Mouse (Mus musculus): ENCODE measurements around the gene Cul3. TPM values are rescaled to one million over a fixed set of nuclear protein-coding genes. Genes with fewer than 3 reads are reported as not detected.

Cul3 gene
- polyA plus RNA-seq, 1 experiment = 15.3 TPM

DNA sequence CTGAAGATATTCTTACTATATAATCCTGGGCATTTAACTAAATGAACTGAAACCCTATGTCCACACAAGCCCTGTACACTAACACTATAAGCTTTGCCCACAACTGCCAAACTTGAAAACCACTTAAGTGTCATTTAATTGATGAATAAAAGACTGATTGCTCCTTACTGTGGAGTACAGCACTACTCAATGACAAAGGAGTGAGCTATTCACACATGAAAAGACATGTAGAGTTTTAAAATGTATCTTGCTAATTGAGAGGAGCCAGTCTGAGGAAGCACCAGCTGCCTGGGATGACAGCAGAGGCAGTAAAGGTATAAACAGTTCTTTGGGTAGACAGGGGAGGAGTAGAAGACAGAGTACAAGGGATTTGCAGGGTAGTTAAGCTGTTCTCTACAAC lies 87.0 kb downstream of the Cul3 start:
- Histone ChIP-seq H3K4me3 (ENCODE audit: control insufficient read depth, insufficient read depth, low read length) (no peak overlapping the region), H3K27ac (ENCODE audit: control insufficient read depth, insufficient read depth, low read length) (no peak overlapping the region), H3K27me3 (ENCODE audit: control insufficient read depth, insufficient read depth, low read length) (no peaks in the 10 kb centered on the region), H3K4me1 (replicated peaks; ENCODE audit: control insufficient read depth, insufficient read depth, low read length) (no peaks in the 10 kb centered on the region), H3K36me3 (ENCODE audit: control insufficient read depth, insufficient read depth, low read length) (no peaks in the 10 kb centered on the region)
- no peak for DNase-seq
- no peak for TF ChIP-seq CTCF (IDR thresholded peaks at IDR 0.05; ENCODE audit: borderline replicate concordance, control insufficient read depth, extremely low read depth, insufficient read depth, low read length, poor library complexity)
- no peak for TF ChIP-seq POLR2A (IDR thresholded peaks at IDR 0.05; ENCODE audit: control insufficient read depth, extremely low read depth, insufficient read depth, low read length, poor library complexity)

DNA sequence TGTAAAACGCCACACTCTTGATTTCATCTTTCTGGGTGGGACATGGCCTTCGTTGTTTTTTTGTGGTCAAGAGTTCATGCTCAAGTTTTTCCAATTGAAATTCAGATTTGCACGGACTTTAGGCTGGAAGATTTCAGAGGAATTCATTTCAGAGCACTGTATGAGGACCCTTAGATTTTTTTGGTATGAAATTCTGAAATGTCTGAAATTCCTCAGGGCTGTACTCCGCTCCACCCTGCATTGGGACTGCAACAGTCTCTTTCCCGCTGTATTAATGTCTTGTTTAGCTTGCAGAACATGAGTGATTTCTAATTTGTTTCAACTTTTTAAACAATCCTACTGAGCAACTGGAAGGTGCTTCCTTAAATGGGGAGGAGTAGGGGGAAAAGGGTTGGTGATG lies 90.0 kb downstream of the Cul3 start:
- no peak overlapping the region for H3K4me3 ChIP-seq (ENCODE audit: control insufficient read depth, insufficient read depth, low read length)
- no peaks in the 10 kb centered on the region for H3K4me1 ChIP-seq (replicated peaks; ENCODE audit: control insufficient read depth, insufficient read depth, low read length)
- WGBS = 95% methylated on average over 5 of the region's 5 CpGs
- H3K27me3 ChIP-seq (ENCODE audit: control insufficient read depth, insufficient read depth, low read length) = no peaks in the 10 kb centered on the region
- no peak overlapping the region for H3K27ac ChIP-seq (ENCODE audit: control insufficient read depth, insufficient read depth, low read length)
- no peak for DNase-seq
- no peaks in the 10 kb centered on the region for H3K36me3 ChIP-seq (ENCODE audit: control insufficient read depth, insufficient read depth, low read length)
- TF ChIP-seq CTCF (IDR thresholded peaks at IDR 0.05; ENCODE audit: borderline replicate concordance, control insufficient read depth, extremely low read depth, insufficient read depth, low read length, poor library complexity) (no peak), POLR2A (IDR thresholded peaks at IDR 0.05; ENCODE audit: control insufficient read depth, extremely low read depth, insufficient read depth, low read length, poor library complexity) (no peak)

DNA sequence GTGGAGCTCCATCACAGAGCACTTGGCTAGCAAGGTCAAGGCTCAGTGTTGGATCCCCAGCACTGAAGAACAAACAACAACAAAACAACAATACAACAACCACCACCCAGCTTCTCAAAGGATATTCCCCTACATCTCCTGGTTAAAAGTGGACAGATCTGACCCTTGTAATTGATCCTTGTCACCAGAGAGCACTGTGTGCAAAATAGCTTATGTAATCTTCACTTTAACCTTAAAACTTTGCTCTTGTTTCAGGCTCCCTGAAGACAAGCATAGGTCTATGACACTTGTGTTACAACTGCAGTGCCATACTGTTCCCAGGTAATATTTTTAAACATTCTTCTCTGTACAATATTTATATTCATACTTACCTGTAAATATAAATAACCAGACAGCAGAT lies 93.1 kb downstream of the Cul3 start:
- TF ChIP-seq POLR2A (IDR thresholded peaks at IDR 0.05; ENCODE audit: control insufficient read depth, extremely low read depth, insufficient read depth, low read length, poor library complexity) = no peak
- TF ChIP-seq CTCF (IDR thresholded peaks at IDR 0.05; ENCODE audit: borderline replicate concordance, control insufficient read depth, extremely low read depth, insufficient read depth, low read length, poor library complexity) = no peak
- no peak for DNase-seq
- H3K4me3 ChIP-seq (ENCODE audit: control insufficient read depth, insufficient read depth, low read length) = no peak overlapping the region
- H3K36me3 ChIP-seq (ENCODE audit: control insufficient read depth, insufficient read depth, low read length) = no peaks in the 10 kb centered on the region
- no peaks in the 10 kb centered on the region for H3K4me1 ChIP-seq (replicated peaks; ENCODE audit: control insufficient read depth, insufficient read depth, low read length)
- H3K27me3 ChIP-seq (ENCODE audit: control insufficient read depth, insufficient read depth, low read length) = no peaks in the 10 kb centered on the region
- no peak overlapping the region for H3K27ac ChIP-seq (ENCODE audit: control insufficient read depth, insufficient read depth, low read length)

DNA sequence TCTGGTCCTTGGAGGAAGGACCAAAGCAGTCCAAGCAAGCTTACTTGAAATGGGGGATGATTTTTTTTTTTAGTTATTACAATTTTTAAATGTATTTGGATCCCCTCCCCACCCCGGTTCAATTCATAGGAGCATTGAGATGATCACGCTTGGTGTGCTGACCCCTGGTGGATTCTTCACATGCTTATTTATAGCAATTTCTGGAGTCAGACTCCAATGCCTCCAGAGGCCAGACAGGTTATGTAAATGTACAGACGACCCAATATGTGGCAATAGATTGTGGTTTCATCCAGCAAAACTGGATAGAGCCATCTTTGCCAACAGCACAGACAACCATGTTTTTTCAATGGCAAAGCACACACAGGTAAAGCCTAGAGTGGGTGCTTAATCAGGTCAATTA lies 96.2 kb downstream of the Cul3 start:
- TF ChIP-seq POLR2A (IDR thresholded peaks at IDR 0.05; ENCODE audit: control insufficient read depth, extremely low read depth, insufficient read depth, low read length, poor library complexity) = no peak
- no peak for TF ChIP-seq CTCF (IDR thresholded peaks at IDR 0.05; ENCODE audit: borderline replicate concordance, control insufficient read depth, extremely low read depth, insufficient read depth, low read length, poor library complexity)
- WGBS = 37% methylated on average over 3 of the region's 3 CpGs

DNA sequence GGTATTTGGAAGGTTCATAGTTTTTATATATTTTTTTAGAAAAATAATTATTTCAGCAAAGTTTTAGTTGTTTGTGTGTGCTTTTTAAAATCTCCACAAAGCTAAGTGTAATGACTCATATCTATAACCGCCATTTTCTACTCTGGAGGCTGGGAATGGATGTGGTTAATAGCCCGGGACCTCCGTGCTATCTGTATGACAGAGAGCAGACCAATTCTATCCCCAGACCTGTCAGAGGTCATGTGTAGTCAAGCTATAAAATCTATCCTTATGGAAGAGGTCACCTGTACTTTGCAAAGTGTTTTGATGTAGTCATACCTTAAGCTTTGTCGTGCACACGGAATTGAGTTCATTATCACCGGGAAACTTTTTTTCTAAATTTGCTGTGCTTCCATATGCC lies 98.7 kb downstream of the Cul3 start:
- no peak for TF ChIP-seq CTCF (IDR thresholded peaks at IDR 0.05; ENCODE audit: borderline replicate concordance, control insufficient read depth, extremely low read depth, insufficient read depth, low read length, poor library complexity)
- TF ChIP-seq POLR2A (IDR thresholded peaks at IDR 0.05; ENCODE audit: control insufficient read depth, extremely low read depth, insufficient read depth, low read length, poor library complexity) = no peak
- 98% methylated on average over 6 of the region's 6 CpGs for WGBS

More for the DNA sequence above, 96.2 kb downstream of the Cul3 start:
- DNase-seq = no peak
- Histone ChIP-seq H3K4me3 (ENCODE audit: control insufficient read depth, insufficient read depth, low read length) (no peak overlapping the region), H3K27ac (ENCODE audit: control insufficient read depth, insufficient read depth, low read length) (no peak overlapping the region), H3K36me3 (ENCODE audit: control insufficient read depth, insufficient read depth, low read length) (no peaks in the 10 kb centered on the region), H3K27me3 (ENCODE audit: control insufficient read depth, insufficient read depth, low read length) (no peaks in the 10 kb centered on the region), H3K4me1 (replicated peaks; ENCODE audit: control insufficient read depth, insufficient read depth, low read length) (no peaks in the 10 kb centered on the region)

DNA sequence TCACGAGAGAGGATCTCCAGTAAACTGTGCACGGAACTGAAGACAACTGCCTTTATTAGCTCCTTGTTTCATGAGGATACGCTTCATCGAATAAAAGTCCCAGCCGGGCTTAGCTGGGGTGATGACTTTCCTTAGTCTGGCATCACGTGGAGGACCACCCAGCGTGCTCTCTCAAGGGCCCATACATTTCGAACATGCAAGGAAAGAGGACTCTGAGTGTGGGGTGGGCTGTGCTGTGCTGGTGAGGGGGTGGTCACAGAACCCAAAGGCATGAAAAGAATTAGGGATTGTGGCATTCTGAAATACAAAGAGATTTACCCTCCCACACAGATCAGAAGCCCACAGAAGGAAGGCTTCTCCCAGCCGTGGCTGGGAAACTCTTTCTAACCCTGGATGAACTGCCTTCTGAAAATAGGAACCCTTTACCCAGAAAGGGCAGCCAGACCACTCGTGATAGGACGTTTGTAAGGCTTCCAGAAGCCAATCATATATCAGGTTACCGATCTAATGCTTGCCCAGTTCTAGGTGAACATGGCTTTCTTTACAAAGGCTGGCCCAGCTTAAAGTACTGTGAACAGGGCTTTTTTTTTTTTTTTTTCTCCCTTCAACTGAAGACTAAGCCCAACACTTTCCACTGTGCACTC lies 100.1 kb downstream of the Cul3 start:
- Histone ChIP-seq H3K4me3 (ENCODE audit: control insufficient read depth, insufficient read depth, low read length) (no peak overlapping the region), H3K27ac (ENCODE audit: control insufficient read depth, insufficient read depth, low read length) (no peak overlapping the region), H3K27me3 (ENCODE audit: control insufficient read depth, insufficient read depth, low read length) (no peaks in the 10 kb centered on the region), H3K4me1 (replicated peaks; ENCODE audit: control insufficient read depth, insufficient read depth, low read length) (peaks cover 4% of the 10 kb centered on the region), H3K36me3 (ENCODE audit: control insufficient read depth, insufficient read depth, low read length) (no peaks in the 10 kb centered on the region)
- WGBS = 85% methylated on average over 12 of the region's 12 CpGs
- TF ChIP-seq CTCF (IDR thresholded peaks at IDR 0.05; ENCODE audit: borderline replicate concordance, control insufficient read depth, extremely low read depth, insufficient read depth, low read length, poor library complexity) = no peak
- TF ChIP-seq POLR2A (IDR thresholded peaks at IDR 0.05; ENCODE audit: control insufficient read depth, extremely low read depth, insufficient read depth, low read length, poor library complexity) = no peak
- DNase-seq = no peak

More for the DNA sequence above, 98.7 kb downstream of the Cul3 start:
- Histone ChIP-seq H3K4me1 (replicated peaks; ENCODE audit: control insufficient read depth, insufficient read depth, low read length) (peaks cover 4% of the 10 kb centered on the region), H3K36me3 (ENCODE audit: control insufficient read depth, insufficient read depth, low read length) (no peaks in the 10 kb centered on the region), H3K27me3 (ENCODE audit: control insufficient read depth, insufficient read depth, low read length) (no peaks in the 10 kb centered on the region), H3K27ac (ENCODE audit: control insufficient read depth, insufficient read depth, low read length) (no peak overlapping the region), H3K4me3 (ENCODE audit: control insufficient read depth, insufficient read depth, low read length) (no peak overlapping the region)
- DNase-seq = no peak

DNA sequence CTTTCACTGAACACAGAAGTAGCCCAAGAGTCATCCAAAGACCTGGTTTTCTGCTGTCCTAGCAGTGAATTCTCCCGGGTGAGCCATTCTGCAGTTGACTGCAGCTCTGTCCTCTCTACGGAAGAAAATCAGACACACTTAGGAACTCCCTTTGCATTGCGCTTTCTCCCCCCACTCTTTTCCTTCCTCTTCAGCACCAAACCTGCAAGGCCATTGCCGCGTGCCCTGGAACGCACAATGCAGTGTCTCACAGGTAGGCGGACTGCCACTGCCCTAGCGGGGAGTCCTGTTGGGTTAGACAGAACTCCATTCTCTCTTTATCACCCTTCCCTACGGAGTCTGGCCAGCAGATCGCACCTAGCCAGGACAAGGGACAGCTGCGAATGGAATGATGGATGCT lies 100.8 kb downstream of the Cul3 start:
- H3K27me3 ChIP-seq (ENCODE audit: control insufficient read depth, insufficient read depth, low read length) = no peaks in the 10 kb centered on the region

More for the DNA sequence above, 100.8 kb downstream of the Cul3 start:
- H3K4me3 ChIP-seq (ENCODE audit: control insufficient read depth, insufficient read depth, low read length) = no peak overlapping the region
- no peak for TF ChIP-seq CTCF (IDR thresholded peaks at IDR 0.05; ENCODE audit: borderline replicate concordance, control insufficient read depth, extremely low read depth, insufficient read depth, low read length, poor library complexity)
- no peak for TF ChIP-seq POLR2A (IDR thresholded peaks at IDR 0.05; ENCODE audit: control insufficient read depth, extremely low read depth, insufficient read depth, low read length, poor library complexity)
- 85% methylated on average over 11 of the region's 11 CpGs for WGBS
- H3K27ac ChIP-seq (ENCODE audit: control insufficient read depth, insufficient read depth, low read length) = no peak overlapping the region
- no peak for DNase-seq
- peaks cover 4% of the 10 kb centered on the region for H3K4me1 ChIP-seq (replicated peaks; ENCODE audit: control insufficient read depth, insufficient read depth, low read length)
- H3K36me3 ChIP-seq (ENCODE audit: control insufficient read depth, insufficient read depth, low read length) = no peaks in the 10 kb centered on the region

Measured in thymus, adult 2 months (tissue).